Mouse (Mus musculus) heart, adult 2 months (tissue): ENCODE measurements around the gene Shmt2.

Source experiments
- CTCF ChIP-seq: fragments of 200-600 bp; IDR thresholded peaks from 2 replicates; pipeline ENCODE4 v1.8.1; 2022; ENCODE audit warnings: antibody characterized with exemption, mild to moderate bottlenecking, moderate library complexity
- POLR2A ChIP-seq: fragments of 200-500 bp; IDR thresholded peaks from 2 replicates; pipeline ENCODE4 v1.6.1; 2011; ENCODE audit warnings: mild to moderate bottlenecking, low read depth, low read length, control low read depth; ENCODE audit not compliant: insufficient read depth

- TF ChIP-seq POLR2A (no peak), CTCF (no peak)
These were observed 44.9 kb downstream of the Shmt2 start for GRCm38 (mm10) chr10:127477301-127477700.
